Mouse (Mus musculus) MEL (cell line): ENCODE data around the gene Jrkl.

ENCODE experiments used
- CTCF ChIP-seq, 3 experiments: IDR thresholded peaks in 2 of 3; conservative IDR thresholded peaks in 1 of 3; 2 replicates each; pipeline ENCODE4 v1.5.1; 2011 to 2012; ENCODE audit warnings: low read length in 3 of 3, low read depth in 2 of 3, mild to moderate bottlenecking in 2 of 3, improper control_type of control experiment in 1 of 3, inconsistent platforms in 1 of 3, mixed read lengths in 1 of 3, moderate library complexity in 1 of 3; ENCODE audit not compliant: control insufficient read depth in 1 of 3, insufficient read depth in 1 of 3, poor library complexity in 1 of 3, severe bottlenecking in 1 of 3
- GATA1 ChIP-seq: IDR thresholded peaks from 2 replicates; pipeline ENCODE4 v1.6.1; 2011; ENCODE audit warnings: low read depth, low read length, improper control_type of control experiment

DNA sequence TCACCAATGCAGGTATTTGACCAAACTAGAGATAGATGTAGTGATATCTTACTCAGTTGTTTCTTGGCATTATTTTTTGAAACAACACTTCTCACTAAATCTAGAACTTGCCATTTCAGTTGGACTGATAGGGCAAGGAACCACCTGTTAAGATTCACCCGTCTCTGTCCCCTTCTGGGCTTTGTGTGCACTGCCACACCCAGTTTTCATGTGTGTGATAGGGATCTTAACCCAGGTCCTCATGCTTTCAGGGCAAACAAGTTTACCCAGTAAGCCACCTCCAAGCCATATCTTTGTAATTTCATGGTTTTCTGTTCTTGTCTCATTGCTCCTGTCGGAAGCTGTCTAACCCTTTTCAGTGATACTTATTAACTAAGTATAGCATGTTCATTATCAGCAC lies 5.6 kb upstream of the Jrkl start:
- TF ChIP-seq GATA1 (peak; percentile 55), CTCF (IDR thresholded peaks at IDR 0.05 in 2 of 3, conservative IDR thresholded peaks at IDR 0.05 in 1 of 3; ENCODE audit: control insufficient read depth in 1 of 3, insufficient read depth in 1 of 3, low read depth in 2 of 3, low read length in 3 of 3, poor library complexity in 1 of 3, severe bottlenecking in 1 of 3) (no peak)
